Mouse (Mus musculus): ENCODE results near the gene Wbp1l. TPM values are rescaled to one million over a fixed set of nuclear protein-coding genes. Genes with fewer than 3 reads are reported as not detected.

Wbp1l gene
- total RNA-seq, 2 experiments from 2014 or later: 34.2 to 40.8 TPM

GRCm38 (mm10) chr19:46592751-46593439, 6.0 kb upstream of the Wbp1l start:
- no peak for DNase-seq (ENCODE audit: low spot score in 2 of 2)
- intact Hi-C loops (cut with DNase I): loop anchor here (5.0 kb wide), 1 partner anchor 274 kb away; no protein-coding TSS in a partner anchor

- no peak for DNase-seq (ENCODE audit: low spot score in 2 of 2)
- intact Hi-C loops (cut with DNase I): no loop called here
Observed at GRCm38 (mm10) chr19:46598187-46598586, 697 bp upstream of the Wbp1l start.

GRCm38 (mm10) chr19:46599375-46600256, 732 bp downstream of the Wbp1l start:
- intact Hi-C loops (cut with DNase I): loop anchor here (5.0 kb wide), 1 partner anchor 48 kb away; no protein-coding TSS in a partner anchor
- DNase-seq (ENCODE audit: low spot score in 2 of 2): no peak

- intact Hi-C loops (cut with DNase I): loop anchor here (5.0 kb wide), 1 partner anchor 47 kb away; no protein-coding TSS in a partner anchor
- DNase-seq (ENCODE audit: low spot score in 2 of 2): no peak
Observed at GRCm38 (mm10) chr19:46600371-46600770, 1.5 kb downstream of the Wbp1l start.

- intact Hi-C loops (cut with DNase I): loop anchor here (5.0 kb wide), 1 partner anchor 46 kb away; no protein-coding TSS in a partner anchor
- no peak for DNase-seq (ENCODE audit: low spot score in 2 of 2)
Observed at GRCm38 (mm10) chr19:46601491-46601890, 2.6 kb downstream of the Wbp1l start.

- no peak for DNase-seq (ENCODE audit: low spot score in 2 of 2)
- intact Hi-C loops (cut with DNase I): loop anchor here (5.0 kb wide), 1 partner anchor 45 kb away; no protein-coding TSS in a partner anchor
Observed at GRCm38 (mm10) chr19:46602406-46602805, 3.5 kb downstream of the Wbp1l start.

- intact Hi-C loops (cut with DNase I): no loop called here
- no peak for DNase-seq (ENCODE audit: low spot score in 2 of 2)
Observed at GRCm38 (mm10) chr19:46606718-46607117, 7.8 kb downstream of the Wbp1l start.

GRCm38 (mm10) chr19:46607424-46607823, 8.5 kb downstream of the Wbp1l start:
- intact Hi-C loops (cut with DNase I): no loop called here
- peak in 1 of 2 experiments; percentile 44 for DNase-seq (ENCODE audit: low spot score in 2 of 2)

GRCm38 (mm10) chr19:46608158-46608557, 9.3 kb downstream of the Wbp1l start:
- intact Hi-C loops (cut with DNase I): no loop called here
- no peak for DNase-seq (ENCODE audit: low spot score in 2 of 2)

- intact Hi-C loops (cut with DNase I): no loop called here
- DNase-seq (ENCODE audit: low spot score in 2 of 2): no peak
Observed at GRCm38 (mm10) chr19:46616378-46616777, 17.5 kb downstream of the Wbp1l start.

- intact Hi-C loops (cut with DNase I): no loop called here
- no peak for DNase-seq (ENCODE audit: low spot score in 2 of 2)
Observed at GRCm38 (mm10) chr19:46617361-46617760, 18.5 kb downstream of the Wbp1l start.

- no peak for DNase-seq (ENCODE audit: low spot score in 2 of 2)
- intact Hi-C loops (cut with DNase I): no loop called here
Observed at GRCm38 (mm10) chr19:46618322-46618721, 19.4 kb downstream of the Wbp1l start.

GRCm38 (mm10) chr19:46619001-46619400, 20.1 kb downstream of the Wbp1l start:
- intact Hi-C loops (cut with DNase I): no loop called here
- peak in 1 of 2 experiments; percentile 39 for DNase-seq (ENCODE audit: low spot score in 2 of 2)

GRCm38 (mm10) chr19:46619518-46619917, 20.6 kb downstream of the Wbp1l start:
- no peak for DNase-seq (ENCODE audit: low spot score in 2 of 2)
- intact Hi-C loops (cut with DNase I): no loop called here

GRCm38 (mm10) chr19:46620016-46620808, 21.3 kb downstream of the Wbp1l start:
- DNase-seq (ENCODE audit: low spot score in 2 of 2): peak; percentile 49 to 90
- intact Hi-C loops (cut with DNase I): no loop called here

- intact Hi-C loops (cut with DNase I): no loop called here
Observed at GRCm38 (mm10) chr19:46621236-46622183, 22.6 kb downstream of the Wbp1l start.

GRCm38 (mm10) chr19:46622659-46623193, 23.8 kb downstream of the Wbp1l start:
- intact Hi-C loops (cut with DNase I): no loop called here

More at GRCm38 (mm10) chr19:46621236-46622183, 22.6 kb downstream of the Wbp1l start:
- peak in 1 of 2 experiments; percentile 48 for DNase-seq (ENCODE audit: low spot score in 2 of 2)

GRCm38 (mm10) chr19:46623194-46623667, 24.3 kb downstream of the Wbp1l start:
- DNase-seq (ENCODE audit: low spot score in 2 of 2): peak in 1 of 2 experiments; percentile 42
- intact Hi-C loops (cut with DNase I): no loop called here

More at GRCm38 (mm10) chr19:46622659-46623193, 23.8 kb downstream of the Wbp1l start:
- DNase-seq (ENCODE audit: low spot score in 2 of 2): no peak

All from left cerebral cortex, postnatal 25 days (tissue).